Mouse (Mus musculus): Measurements from ENCODE around the gene Ror2. TPM values are rescaled to one million over a fixed set of nuclear protein-coding genes. Genes with fewer than 3 reads are reported as not detected.

Gene Ror2
- total RNA-seq, 1 experiment: 15.1 TPM

- in situ Hi-C loops (cut with MboI; ENCODE audit: low sequenced_read_pairs in 2 of 2, unreplicated experiment in 2 of 2): loop anchor here in 1 of 2 experiments (5.0 kb wide), 1 partner anchor 439 kb away; no protein-coding TSS in a partner anchor
- no peak for DNase-seq (ENCODE audit: low read depth, low spot score)
- H3K9me3 ChIP-seq (ENCODE audit: control insufficient read depth, insufficient read depth, low read depth, low read length): no peaks in the 10 kb centered on the region
These were observed 189.3 kb downstream of the Ror2 start for GRCm38 (mm10) chr13:53096615-53097014.

DNA sequence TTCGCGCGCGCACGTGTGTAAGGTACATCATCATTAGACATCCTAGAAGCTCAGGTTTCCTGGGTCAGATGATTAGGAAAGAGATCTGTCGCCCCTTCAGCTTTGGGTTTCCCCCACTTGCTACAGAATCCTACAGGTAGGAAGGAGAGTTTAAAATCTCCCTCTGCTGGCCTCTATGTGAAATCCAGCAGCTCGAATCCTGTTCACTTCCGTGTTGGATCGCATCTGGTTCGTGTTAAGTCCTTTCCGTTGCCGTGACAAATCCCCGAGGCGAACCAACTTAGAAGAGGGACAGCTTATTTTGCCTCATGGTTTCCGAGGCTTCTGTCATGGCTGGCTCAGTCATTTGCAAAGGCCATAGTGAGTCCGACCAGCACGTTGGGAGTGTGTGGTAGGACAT is 190.7 kb downstream of the Ror2 start:
- TF ChIP-seq CHD2 (IDR thresholded peaks at IDR 0.05; ENCODE audit: low read depth, low read length) (no peak), ZC3H11A (IDR thresholded peaks at IDR 0.05; ENCODE audit: borderline replicate concordance, low read depth, low read length) (no peak), HCFC1 (IDR thresholded peaks at IDR 0.05; ENCODE audit: borderline replicate concordance, insufficient read depth, low read length) (no peak), ZNF384 (IDR thresholded peaks at IDR 0.05; ENCODE audit: low read depth, low read length) (no peak), MAFK (IDR thresholded peaks at IDR 0.05; ENCODE audit: insufficient read depth, low read depth, low read length) (no peak)
- no peaks in the 10 kb centered on the region for H3K36me3 ChIP-seq (ENCODE audit: control insufficient read depth, insufficient read depth, low read length, poor library complexity, severe bottlenecking)
- H3K4me3 ChIP-seq (ENCODE audit: insufficient read depth in 1 of 2, low read depth in 1 of 2, low read length in 2 of 2, poor library complexity in 1 of 2, severe bottlenecking in 1 of 2): no peak overlapping the region
- no peaks in the 10 kb centered on the region for H3K9me3 ChIP-seq (ENCODE audit: control insufficient read depth, insufficient read depth, low read depth, low read length)
- H3K4me1 ChIP-seq (ENCODE audit: control insufficient read depth in 2 of 2, insufficient read depth in 2 of 2, low read length in 2 of 2, poor library complexity in 1 of 2): peaks cover 0 to 4% of the 10 kb centered on the region in 2 experiments; a peak in 1 of 4 replicates
- H3K27ac ChIP-seq (ENCODE audit: insufficient read depth, low read depth, low read length, poor library complexity, severe bottlenecking): no peak overlapping the region
- H3K9ac ChIP-seq (ENCODE audit: insufficient read depth, low read depth, low read length, poor library complexity, severe bottlenecking): 0 out of 2 replicates have a peak overlapping the region, but pooled peaks have one; percentile 36
- in situ Hi-C loops (cut with MboI; ENCODE audit: low sequenced_read_pairs in 2 of 2, unreplicated experiment in 2 of 2): loop anchor here in 1 of 2 experiments (5.0 kb wide), 1 partner anchor 438 kb away; no protein-coding TSS in a partner anchor
- DNase-seq (ENCODE audit: low read depth, low spot score): no peak

More at GRCm38 (mm10) chr13:53096615-53097014, 189.3 kb downstream of the Ror2 start:
- H3K36me3 ChIP-seq (ENCODE audit: control insufficient read depth, insufficient read depth, low read length, poor library complexity, severe bottlenecking): no peaks in the 10 kb centered on the region
- H3K4me1 ChIP-seq (ENCODE audit: control insufficient read depth in 2 of 2, insufficient read depth in 2 of 2, low read length in 2 of 2, poor library complexity in 1 of 2): peaks cover 0 to 4% of the 10 kb centered on the region in 2 experiments; a peak in 1 of 4 replicates
- peak; percentile 57; the same call in 1 of the 2 replicates for TF ChIP-seq ZC3H11A (IDR thresholded peaks at IDR 0.05; ENCODE audit: borderline replicate concordance, low read depth, low read length)
- TF ChIP-seq ZNF384 (IDR thresholded peaks at IDR 0.05; ENCODE audit: low read depth, low read length): no peak
- H3K4me3 ChIP-seq (ENCODE audit: insufficient read depth in 1 of 2, low read depth in 1 of 2, low read length in 2 of 2, poor library complexity in 1 of 2, severe bottlenecking in 1 of 2): no peak overlapping the region
- H3K9ac ChIP-seq (ENCODE audit: insufficient read depth, low read depth, low read length, poor library complexity, severe bottlenecking): no peak overlapping the region
- no peak overlapping the region for H3K27ac ChIP-seq (ENCODE audit: insufficient read depth, low read depth, low read length, poor library complexity, severe bottlenecking)

DNA sequence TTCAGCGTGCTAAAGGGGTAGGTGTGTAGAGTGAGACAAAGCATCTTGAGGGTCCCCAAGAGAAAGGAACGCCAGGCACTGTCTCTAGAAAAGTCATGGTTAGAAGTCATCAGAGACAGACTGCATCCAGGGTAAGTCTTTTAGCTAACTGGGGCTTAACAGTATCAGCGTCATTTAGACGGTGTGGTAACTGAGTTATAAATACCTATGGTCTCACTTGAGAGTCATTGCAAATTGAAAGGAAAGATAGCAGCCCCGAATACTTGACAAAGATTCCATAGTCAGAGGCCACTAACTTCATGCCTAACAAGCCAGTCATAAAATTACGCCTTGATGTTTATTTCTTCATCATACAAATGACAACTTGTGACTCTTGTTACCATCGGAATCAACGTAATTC is 191.3 kb downstream of the Ror2 start:
- H3K9me3 ChIP-seq (ENCODE audit: control insufficient read depth, insufficient read depth, low read depth, low read length): no peaks in the 10 kb centered on the region
- peaks cover 0 to 4% of the 10 kb centered on the region in 2 experiments; a peak in 1 of 4 replicates for H3K4me1 ChIP-seq (ENCODE audit: control insufficient read depth in 2 of 2, insufficient read depth in 2 of 2, low read length in 2 of 2, poor library complexity in 1 of 2)
- in situ Hi-C loops (cut with MboI; ENCODE audit: low sequenced_read_pairs in 2 of 2, unreplicated experiment in 2 of 2): loop anchor here in 1 of 2 experiments (5.0 kb wide), 1 partner anchor 437 kb away; no protein-coding TSS in a partner anchor
- H3K9ac ChIP-seq (ENCODE audit: insufficient read depth, low read depth, low read length, poor library complexity, severe bottlenecking): no peak overlapping the region
- H3K27ac ChIP-seq (ENCODE audit: insufficient read depth, low read depth, low read length, poor library complexity, severe bottlenecking): no peak overlapping the region
- H3K36me3 ChIP-seq (ENCODE audit: control insufficient read depth, insufficient read depth, low read length, poor library complexity, severe bottlenecking): no peaks in the 10 kb centered on the region
- no peak for TF ChIP-seq HCFC1 (IDR thresholded peaks at IDR 0.05; ENCODE audit: borderline replicate concordance, insufficient read depth, low read length)
- no peak for DNase-seq (ENCODE audit: low read depth, low spot score)
- H3K4me3 ChIP-seq (ENCODE audit: insufficient read depth in 1 of 2, low read depth in 1 of 2, low read length in 2 of 2, poor library complexity in 1 of 2, severe bottlenecking in 1 of 2): no peak overlapping the region

GRCm38 (mm10) chr13:53093407-53093806 is 192.5 kb downstream of the Ror2 start:
- in situ Hi-C loops (cut with MboI; ENCODE audit: low sequenced_read_pairs in 2 of 2, unreplicated experiment in 2 of 2): no loop called here
- TF ChIP-seq ZC3H11A (IDR thresholded peaks at IDR 0.05; ENCODE audit: borderline replicate concordance, low read depth, low read length) (no peak), ZNF384 (IDR thresholded peaks at IDR 0.05; ENCODE audit: low read depth, low read length) (no peak), CHD2 (IDR thresholded peaks at IDR 0.05; ENCODE audit: low read depth, low read length) (no peak), MAFK (IDR thresholded peaks at IDR 0.05; ENCODE audit: insufficient read depth, low read depth, low read length) (no peak), HCFC1 (IDR thresholded peaks at IDR 0.05; ENCODE audit: borderline replicate concordance, insufficient read depth, low read length) (no peak)
- Histone ChIP-seq H3K27ac (ENCODE audit: insufficient read depth, low read depth, low read length, poor library complexity, severe bottlenecking) (no peak overlapping the region), H3K4me3 (ENCODE audit: insufficient read depth in 1 of 2, low read depth in 1 of 2, low read length in 2 of 2, poor library complexity in 1 of 2, severe bottlenecking in 1 of 2) (no peak overlapping the region), H3K9ac (ENCODE audit: insufficient read depth, low read depth, low read length, poor library complexity, severe bottlenecking) (no peak overlapping the region), H3K9me3 (ENCODE audit: control insufficient read depth, insufficient read depth, low read depth, low read length) (no peaks in the 10 kb centered on the region), H3K4me1 (ENCODE audit: control insufficient read depth in 2 of 2, insufficient read depth in 2 of 2, low read length in 2 of 2, poor library complexity in 1 of 2) (peaks cover 0 to 5% of the 10 kb centered on the region in 2 experiments; a peak in 1 of 4 replicates), H3K36me3 (ENCODE audit: control insufficient read depth, insufficient read depth, low read length, poor library complexity, severe bottlenecking) (no peaks in the 10 kb centered on the region)
- no peak for DNase-seq (ENCODE audit: low read depth, low spot score)

Data from ES-E14 (cell line).